Mouse (Mus musculus) stomach, embryonic 15.5 days (tissue): Measurements from ENCODE around the gene Aco1. TPM values are rescaled to one million over a fixed set of nuclear protein-coding genes. Genes with fewer than 3 reads are reported as not detected.
"Not testable (repeated sequence)": the region's sequence is repeated elsewhere in the genome, so short reads cannot be mapped to it uniquely, and the experiment has no call there.

Source experiments
- ATAC-seq: fragments of 200-750 bp; cut with Nextera tagmentation; 2 replicates; pipeline ENCODE4 v1.8.0; 2017; ENCODE audit warnings: low read depth, moderate number of reproducible peaks, moderate TSS enrichment; ENCODE audit not compliant: insufficient read depth, low FRiP score
- H3K27ac ChIP-seq: fragments of 300-500 bp; sonication (generic); 2 replicates; pipeline ENCODE4 v1.5.1; 2015; ENCODE audit warnings: mild to moderate bottlenecking, inconsistent platforms
- H3K27me3 ChIP-seq: fragments of 300-500 bp; sonication (generic); replicated peaks from 2 replicates; pipeline ENCODE4 v1.6.1; 2015; ENCODE audit warnings: inconsistent platforms
- H3K36me3 ChIP-seq: fragments of 300-500 bp; sonication (generic); 2 replicates; pipeline ENCODE4 v1.6.1; 2015; ENCODE audit warnings: inconsistent platforms
- H3K4me1 ChIP-seq: fragments of 300-500 bp; sonication (generic); 2 replicates; pipeline ENCODE4 v1.6.1; 2015; ENCODE audit warnings: inconsistent platforms
- H3K4me2 ChIP-seq: fragments of 300-500 bp; sonication (generic); 2 replicates; pipeline ENCODE4 v1.6.1; 2015; ENCODE audit warnings: mild to moderate bottlenecking, inconsistent platforms
- H3K4me3 ChIP-seq: fragments of 300-500 bp; sonication (generic); replicated peaks from 2 replicates; pipeline ENCODE4 v1.5.1; 2015; ENCODE audit warnings: inconsistent platforms
- H3K9ac ChIP-seq: fragments of 300-500 bp; sonication (generic); 2 replicates; pipeline ENCODE4 v1.6.1; 2015; ENCODE audit warnings: inconsistent platforms
- H3K9me3 ChIP-seq: fragments of 300-500 bp; sonication (generic); 2 replicates; pipeline ENCODE4 v1.6.1; 2016; ENCODE audit warnings: inconsistent platforms
- WGBS: fragments of 180-500 bp; shearing (Covaris S2); methylation state at CpG from one replicate; pipeline ENCODE4 v1.1.7; 2015; 5-methylcytosine and 5-hydroxymethylcytosine counted together
- polyA plus RNA-seq: library from polyadenylated mRNA; unstranded; fragments of >200 nt; fragmentation: Nextera tagmentation; extraction: Ambion mirVana; gene quantifications from 2 replicates; pipeline ENCODE4 v1.2.1, GENCODE M21; 2015

Aco1 gene
- 55.0 and 64.9 TPM in 2 replicates for polyA plus RNA-seq

- WGBS: under 1% methylated on average over 46 of the region's 46 CpGs
- no peaks in the 10 kb centered on the region for H3K36me3 ChIP-seq
- H3K4me2 ChIP-seq: peak within 1 kb of the TSS; percentile 73
- H3K4me1 ChIP-seq: peaks cover 12% of the 10 kb centered on the region; the same call in 1 of the 2 replicates
- peak; percentile 96 for ATAC-seq
- peak within 1 kb of the TSS; percentile 63 for H3K9ac ChIP-seq
- H3K27ac ChIP-seq: peak within 1 kb of the TSS; percentile 97
- H3K4me3 ChIP-seq: peak within 1 kb of the TSS; percentile 83
- H3K27me3 ChIP-seq: no peaks in the 10 kb centered on the region
- H3K9me3 ChIP-seq: no peaks in the 10 kb centered on the region
Measured at GRCm38 (mm10) chr4:40142743-40143532, at the start of gene Aco1. Gene Aco1 (plus strand): TSS chr4:40143081.

- Histone ChIP-seq H3K27ac (no peak overlapping the region), H3K27me3 (no peaks in the 10 kb centered on the region), H3K9me3 (no peaks in the 10 kb centered on the region), H3K4me3 (no peak overlapping the region), H3K9ac (no peak overlapping the region), H3K4me2 (no peak overlapping the region), H3K36me3 (no peaks in the 10 kb centered on the region), H3K4me1 (no peaks in the 10 kb centered on the region)
- 79% methylated on average over 2 of the region's 2 CpGs for WGBS
- ATAC-seq: no peak
Measured at GRCm38 (mm10) chr4:40094974-40095373, 47.9 kb upstream of the Aco1 start.

GRCm38 (mm10) chr4:40102996-40103395 is 39.9 kb upstream of the Aco1 start:
- H3K27me3 ChIP-seq: no peaks in the 10 kb centered on the region

GRCm38 (mm10) chr4:40106004-40106536 is 36.8 kb upstream of the Aco1 start:
- no peak overlapping the region for H3K4me3 ChIP-seq
- H3K27ac ChIP-seq: no peak overlapping the region
- H3K27me3 ChIP-seq: no peaks in the 10 kb centered on the region
- ATAC-seq: no peak
- no peaks in the 10 kb centered on the region for H3K36me3 ChIP-seq
- H3K4me2 ChIP-seq: no peak overlapping the region
- H3K4me1 ChIP-seq: no peaks in the 10 kb centered on the region
- no peak overlapping the region for H3K9ac ChIP-seq
- no peaks in the 10 kb centered on the region for H3K9me3 ChIP-seq
- 43% methylated on average over 8 of the region's 8 CpGs for WGBS

More at GRCm38 (mm10) chr4:40102996-40103395, 39.9 kb upstream of the Aco1 start:
- Histone ChIP-seq H3K4me2 (no peak overlapping the region), H3K9me3 (no peaks in the 10 kb centered on the region), H3K36me3 (no peaks in the 10 kb centered on the region), H3K4me1 (no peaks in the 10 kb centered on the region), H3K4me3 (no peak overlapping the region), H3K9ac (no peak overlapping the region), H3K27ac (no peak overlapping the region)
- no peak for ATAC-seq
- 76% methylated on average over 1 of the region's 1 CpGs for WGBS

- no peak overlapping the region for H3K4me3 ChIP-seq
- WGBS: 87% methylated on average over 4 of the region's 4 CpGs
- no peaks in the 10 kb centered on the region for H3K36me3 ChIP-seq
- no peak overlapping the region for H3K4me2 ChIP-seq
- H3K4me1 ChIP-seq: no peaks in the 10 kb centered on the region
- ATAC-seq: no peak
- H3K9ac ChIP-seq: no peak overlapping the region
- no peak overlapping the region for H3K27ac ChIP-seq
- no peaks in the 10 kb centered on the region for H3K27me3 ChIP-seq
- H3K9me3 ChIP-seq: no peaks in the 10 kb centered on the region
Measured at GRCm38 (mm10) chr4:40108030-40108429, 34.9 kb upstream of the Aco1 start.

GRCm38 (mm10) chr4:40113173-40113572 is 29.7 kb upstream of the Aco1 start:
- no peak overlapping the region for H3K27ac ChIP-seq
- H3K9ac ChIP-seq: no peak overlapping the region
- no peaks in the 10 kb centered on the region for H3K27me3 ChIP-seq
- no peaks in the 10 kb centered on the region for H3K36me3 ChIP-seq
- H3K4me2 ChIP-seq: no peak overlapping the region
- no peak for ATAC-seq
- H3K9me3 ChIP-seq: no peaks in the 10 kb centered on the region
- no peaks in the 10 kb centered on the region for H3K4me1 ChIP-seq
- no peak overlapping the region for H3K4me3 ChIP-seq
- 83% methylated on average over 1 of the region's 1 CpGs for WGBS

- no peak overlapping the region for H3K27ac ChIP-seq
- no peak for ATAC-seq
- H3K9ac ChIP-seq: no peak overlapping the region
- H3K27me3 ChIP-seq: no peaks in the 10 kb centered on the region
- H3K4me3 ChIP-seq: no peak overlapping the region
- no peaks in the 10 kb centered on the region for H3K36me3 ChIP-seq
- 58% methylated on average over 3 of the region's 3 CpGs for WGBS
- no peaks in the 10 kb centered on the region for H3K9me3 ChIP-seq
- H3K4me2 ChIP-seq: no peak overlapping the region
- no peaks in the 10 kb centered on the region for H3K4me1 ChIP-seq
Measured at GRCm38 (mm10) chr4:40121221-40121620, 21.7 kb upstream of the Aco1 start.

- WGBS: 92% methylated on average over 1 of the region's 1 CpGs
- H3K4me2 ChIP-seq: not testable (repeated sequence)
Measured at GRCm38 (mm10) chr4:40122291-40122690, 20.6 kb upstream of the Aco1 start.

GRCm38 (mm10) chr4:40134468-40135102 is 8.3 kb upstream of the Aco1 start:
- Histone ChIP-seq H3K9ac (no peak overlapping the region), H3K9me3 (no peaks in the 10 kb centered on the region), H3K4me1 (no peaks in the 10 kb centered on the region), H3K4me2 (no peak overlapping the region), H3K27ac (no peak overlapping the region), H3K36me3 (no peaks in the 10 kb centered on the region), H3K27me3 (no peaks in the 10 kb centered on the region), H3K4me3 (no peak overlapping the region)
- peak; percentile 60; the same call in 1 of the 2 replicates for ATAC-seq
- WGBS: 14% methylated on average over 9 of the region's 9 CpGs

More at GRCm38 (mm10) chr4:40122291-40122690, 20.6 kb upstream of the Aco1 start:
- not testable (repeated sequence) for H3K9me3 ChIP-seq, H3K36me3 ChIP-seq, H3K9ac ChIP-seq, H3K4me3 ChIP-seq, ATAC-seq, H3K27ac ChIP-seq, H3K4me1 ChIP-seq, H3K27me3 ChIP-seq

GRCm38 (mm10) chr4:40136519-40136918 is 6.4 kb upstream of the Aco1 start:
- no peaks in the 10 kb centered on the region for H3K9me3 ChIP-seq
- H3K27ac ChIP-seq: no peak overlapping the region
- H3K4me2 ChIP-seq: no peak overlapping the region
- 95% methylated on average over 4 of the region's 4 CpGs for WGBS
- ATAC-seq: no peak
- H3K4me3 ChIP-seq: no peak overlapping the region
- no peaks in the 10 kb centered on the region for H3K27me3 ChIP-seq
- H3K4me1 ChIP-seq: no peaks in the 10 kb centered on the region
- no peaks in the 10 kb centered on the region for H3K36me3 ChIP-seq
- no peak overlapping the region for H3K9ac ChIP-seq

GRCm38 (mm10) chr4:40139663-40140255 is 3.1 kb upstream of the Aco1 start:
- no peak overlapping the region for H3K4me2 ChIP-seq
- H3K27ac ChIP-seq: no peak overlapping the region
- H3K9ac ChIP-seq: no peak overlapping the region
- H3K27me3 ChIP-seq: no peaks in the 10 kb centered on the region
- no peak overlapping the region for H3K4me3 ChIP-seq
- H3K36me3 ChIP-seq: no peaks in the 10 kb centered on the region
- no peak for ATAC-seq
- H3K9me3 ChIP-seq: no peaks in the 10 kb centered on the region
- peaks cover 12% of the 10 kb centered on the region; the same call in 1 of the 2 replicates for H3K4me1 ChIP-seq
- 71% methylated on average over 3 of the region's 3 CpGs for WGBS

- no peaks in the 10 kb centered on the region for H3K27me3 ChIP-seq
- ATAC-seq: peak; percentile 63
- WGBS: 0% methylated on average over 21 of the region's 27 CpGs
- H3K36me3 ChIP-seq: no peaks in the 10 kb centered on the region
- no peaks in the 10 kb centered on the region for H3K9me3 ChIP-seq
- H3K4me2 ChIP-seq: peak overlapping the region; percentile 73
- H3K4me1 ChIP-seq: peaks cover 12% of the 10 kb centered on the region; the same call in 1 of the 2 replicates
- H3K27ac ChIP-seq: peak overlapping the region; percentile 97
- peak overlapping the region; percentile 63 for H3K9ac ChIP-seq
- peak overlapping the region; percentile 83 for H3K4me3 ChIP-seq
Measured at GRCm38 (mm10) chr4:40143533-40143871, 621 bp downstream of the Aco1 start.
